Comparison of ENCODE assay signal across 9 mouse cellular contexts in genomic region chr6:116821215-116821912, GRCm38 (mm10).
DNase-seq lines count a peak whose midpoint lies in the region; ATAC-seq and TF ChIP-seq lines count a peak whose summit lies in the region.
"Had no signal": no experiment of that assay in that cellular context is flagged by ENCODE, and none has a peak within 500 bp of the region (broad histone marks: within the 10 kb centered on the region; RNA-seq: fewer than 3 reads in every experiment).

No protein-coding gene starts in this region.

- peak overlapping the region; percentile 55 for H3K27ac ChIP-seq in midbrain, embryonic 11.5 days (ENCODE audit: low read depth, low read length)
- no peak overlapping the region for H3K27ac ChIP-seq in thymus, adult 2 months (ENCODE audit: control insufficient read depth, insufficient read depth, low read length)
- H3K27ac ChIP-seq: neural tube, embryonic 12.5 days had no signal

- peaks cover 11% of the 10 kb centered on the region for H3K4me1 ChIP-seq in midbrain, embryonic 11.5 days (ENCODE audit: control insufficient read depth, insufficient read depth, low read length)
- no peaks in the 10 kb centered on the region for H3K4me1 ChIP-seq in thymus, adult 2 months (replicated peaks; ENCODE audit: control insufficient read depth, insufficient read depth, low read length)
- H3K4me1 ChIP-seq: neural tube, embryonic 12.5 days had no signal

- peak; percentile 45 to 46 for DNase-seq in cerebellum, postnatal 10 days
- no peak for DNase-seq in cerebellum, adult 9-10 months
- DNase-seq in urinary bladder, postnatal 25 days (ENCODE audit: low spot score): peak; percentile 25
- no peak for DNase-seq in urinary bladder, postnatal 10 days (ENCODE audit: low spot score)
- DNase-seq in hindlimb bud, embryonic 11.5 days (ENCODE audit: extremely low spot score, low read depth, low spot score): peak; percentile 6
- DNase-seq in midbrain, embryonic 11.5 days (ENCODE audit: low spot score, missing footprints): peak; percentile 88
- no peak for DNase-seq in thymus, adult 2 months
- DNase-seq in thymus, adult 18-20 months: no peak

- H3K27me3 ChIP-seq in midbrain, embryonic 11.5 days (ENCODE audit: control insufficient read depth, insufficient read depth, low read length): no peaks in the 10 kb centered on the region
- no peaks in the 10 kb centered on the region for H3K27me3 ChIP-seq in thymus, adult 2 months (ENCODE audit: control insufficient read depth, insufficient read depth, low read length)
- H3K27me3 ChIP-seq: neural tube, embryonic 12.5 days had no signal

- H3K4me3 ChIP-seq in midbrain, embryonic 11.5 days (ENCODE audit: low read depth, low read length): no peak overlapping the region
- no peak overlapping the region for H3K4me3 ChIP-seq in thymus, adult 2 months (ENCODE audit: control insufficient read depth, insufficient read depth, low read length)
- H3K4me3 ChIP-seq: neural tube, embryonic 12.5 days had no signal

- no peak for TF ChIP-seq CTCF in thymus, adult 2 months (IDR thresholded peaks at IDR 0.05; ENCODE audit: borderline replicate concordance, control insufficient read depth, extremely low read depth, insufficient read depth, low read length, poor library complexity)

- H3K9me3 ChIP-seq in midbrain, embryonic 11.5 days (ENCODE audit: control insufficient read depth, low read length): no peaks in the 10 kb centered on the region
- H3K9me3 ChIP-seq: neural tube, embryonic 12.5 days had no signal

- peak overlapping the region; percentile 18; the same call in 1 of the 2 replicates for H3K4me2 ChIP-seq in midbrain, embryonic 11.5 days
- H3K4me2 ChIP-seq: neural tube, embryonic 12.5 days had no signal

- WGBS in midbrain, embryonic 11.5 days: 21% methylated on average over 12 of the region's 12 CpGs
- 81% methylated on average over 12 of the region's 12 CpGs for WGBS in thymus, adult 2 months

- H3K36me3 ChIP-seq in midbrain, embryonic 11.5 days (ENCODE audit: control insufficient read depth, insufficient read depth, low read length): no peaks in the 10 kb centered on the region
- H3K36me3 ChIP-seq in thymus, adult 2 months (ENCODE audit: control insufficient read depth, insufficient read depth, low read length): no peaks in the 10 kb centered on the region
- H3K36me3 ChIP-seq: neural tube, embryonic 12.5 days had no signal

- ATAC-seq in midbrain, embryonic 11.5 days (ENCODE audit: low FRiP score): peak; percentile 67; the same call in 1 of the 2 replicates

- no peak for TF ChIP-seq POLR2A in thymus, adult 2 months (IDR thresholded peaks at IDR 0.05; ENCODE audit: control insufficient read depth, extremely low read depth, insufficient read depth, low read length, poor library complexity)

- no peak overlapping the region for H3K9ac ChIP-seq in midbrain, embryonic 11.5 days (ENCODE audit: low read length)
- H3K9ac ChIP-seq: neural tube, embryonic 12.5 days had no signal

Comparison
In these comparisons a context has a peak if more than half of its experiments do, and no peak if none do; other contexts are left out.
1. DNase-seq: peak in cerebellum, postnatal 10 days (2 of 2), urinary bladder, postnatal 25 days (single experiment), hindlimb bud, embryonic 11.5 days (single experiment) and midbrain, embryonic 11.5 days (single experiment); none in cerebellum, adult 9-10 months (single experiment), urinary bladder, postnatal 10 days (single experiment), thymus, adult 2 months (single experiment) and thymus, adult 18-20 months (0 of 2).